Mouse (Mus musculus): ENCODE measurements around the gene Ccdc73.

The Ccdc73 gene

GRCm38 (mm10) chr2:105030505-105030904 is 162.9 kb downstream of the Ccdc73 start:
- DNase-seq = no peak

- no peak for DNase-seq
Observed at GRCm38 (mm10) chr2:105034084-105034483, 166.5 kb downstream of the Ccdc73 start.

GRCm38 (mm10) chr2:105035985-105036384 is 168.4 kb downstream of the Ccdc73 start:
- DNase-seq = no peak

- no peak for DNase-seq
Observed at GRCm38 (mm10) chr2:105036401-105037070, 168.9 kb downstream of the Ccdc73 start.

- no peak for DNase-seq
Observed at GRCm38 (mm10) chr2:105037956-105038569, 170.5 kb downstream of the Ccdc73 start.

- DNase-seq = no peak
Observed at GRCm38 (mm10) chr2:105038879-105039278, 171.3 kb downstream of the Ccdc73 start.

- no peak for DNase-seq
Observed at GRCm38 (mm10) chr2:105040859-105041258, 173.3 kb downstream of the Ccdc73 start.

- DNase-seq = no peak
Observed at GRCm38 (mm10) chr2:105043152-105043551, 175.5 kb downstream of the Ccdc73 start.

- no peak for DNase-seq
Observed at GRCm38 (mm10) chr2:105048301-105048700, 180.7 kb downstream of the Ccdc73 start.

GRCm38 (mm10) chr2:105055529-105055928 is 187.9 kb downstream of the Ccdc73 start:
- no peak for DNase-seq

GRCm38 (mm10) chr2:105058577-105059116 is 191.0 kb downstream of the Ccdc73 start:
- no peak for DNase-seq

- DNase-seq = no peak
Observed at GRCm38 (mm10) chr2:105062741-105063372, 195.3 kb downstream of the Ccdc73 start.

Data from layer of hippocampus, adult 9-11 months (tissue).